Mouse (Mus musculus) activated CD4-positive, CD25-positive, alpha-beta regulatory T cell (primary cell): ENCODE data around the gene Immp1l. TPM values are rescaled to one million over a fixed set of nuclear protein-coding genes. Genes with fewer than 3 reads are reported as not detected.

Source experiments
- polyA plus RNA-seq, 2 experiments: library from polyadenylated mRNA; unstranded; fragments of 100-300 nt; shearing (Covaris generic); gene quantifications; one replicate each; pipeline ENCODE4 v1.2.1; 2017

Immp1l gene
- polyA plus RNA-seq, result 10 to 100 TPM; 74.9 to 75.8 TPM

GRCm38 (mm10) chr2:105903896-105904756 is at the start of gene Immp1l, which contains the start of gene Elp4:
Gene Immp1l, plus strand, starts transcription at chr2:105904638.
Gene Elp4, minus strand, starts transcription at chr2:105904564.

GRCm38 (mm10) chr2:106002835-106003739 is 98.6 kb downstream of the Immp1l start, which contains the start of gene Dnajc24:
Gene Dnajc24, minus strand, starts transcription at chr2:106003549.

Other genes with a start within 250 kb of the Immp1l start
- under 1 TPM; 0.35 to 0.85 TPM for gene Pax6, start 235.7 kb upstream of the Immp1l start, polyA plus RNA-seq
- 10 to 100 TPM; 16.5 to 18.0 TPM for gene Elp4, start 74 bp upstream of the Immp1l start, polyA plus RNA-seq
- 10 to 100 TPM; 36.8 to 43.2 TPM for gene Dnajc24, start 98.9 kb downstream of the Immp1l start, polyA plus RNA-seq